9 mouse cellular contexts compared by ENCODE assay signal in genomic region chr3:51481059-51481458, GRCm38 (mm10). TPM values are rescaled to one million over a fixed set of nuclear protein-coding genes. Genes with fewer than 3 reads are reported as not detected.
DNase-seq lines count a peak whose midpoint lies in the region; ATAC-seq and TF ChIP-seq lines count a peak whose summit lies in the region.
"Had no signal": no experiment of that assay in that cellular context is flagged by ENCODE, and none has a peak within 500 bp of the region (broad histone marks: within the 10 kb centered on the region; RNA-seq: fewer than 3 reads in every experiment).

No protein-coding gene starts in this region.

- H3K27me3 ChIP-seq in liver, embryonic 11.5 days (replicated peaks; ENCODE audit: control insufficient read depth, insufficient read depth, low read length), result no peaks in the 10 kb centered on the region
- H3K27me3 ChIP-seq in lung, postnatal 0 days (replicated peaks; ENCODE audit: insufficient read depth, low read length), result no peaks in the 10 kb centered on the region
- H3K27me3 ChIP-seq in stomach, postnatal 0 days (ENCODE audit: control insufficient read depth, insufficient read depth, low read length), result no peaks in the 10 kb centered on the region
- H3K27me3 ChIP-seq: Patski had no signal

- intact Hi-C loops in heart, postnatal 14 days (cut with DNase I), result no loop called here

- no peak overlapping the region for H3K9ac ChIP-seq in liver, embryonic 11.5 days (ENCODE audit: low read depth, low read length)
- H3K9ac ChIP-seq in lung, postnatal 0 days (replicated peaks; ENCODE audit: low read depth), result no peak overlapping the region
- H3K9ac ChIP-seq in stomach, postnatal 0 days (ENCODE audit: low read length), result no peak overlapping the region

- H3K36me3 ChIP-seq in liver, embryonic 11.5 days (ENCODE audit: control insufficient read depth, insufficient read depth, low read length), result no peaks in the 10 kb centered on the region
- H3K36me3 ChIP-seq in lung, postnatal 0 days (ENCODE audit: insufficient read depth, low read length), result no peaks in the 10 kb centered on the region
- no peaks in the 10 kb centered on the region for H3K36me3 ChIP-seq in stomach, postnatal 0 days (ENCODE audit: control insufficient read depth, insufficient read depth, low read length)

- no peak for TF ChIP-seq EP300 in lung, postnatal 0 days (IDR thresholded peaks at IDR 0.05)
- no peak for TF ChIP-seq EP300 in stomach, postnatal 0 days (optimal IDR thresholded peaks at IDR 0.05)

- H3K4me2 ChIP-seq in liver, embryonic 11.5 days, result no peak overlapping the region
- no peak overlapping the region for H3K4me2 ChIP-seq in lung, postnatal 0 days (replicated peaks; ENCODE audit: low read depth, low read length)
- no peak overlapping the region for H3K4me2 ChIP-seq in stomach, postnatal 0 days (replicated peaks; ENCODE audit: low read depth)

- no peak overlapping the region for H3K4me3 ChIP-seq in liver, embryonic 11.5 days (ENCODE audit: low read depth, low read length)
- H3K4me3 ChIP-seq in lung, postnatal 0 days (ENCODE audit: low read depth, low read length), result no peak overlapping the region
- H3K4me3 ChIP-seq in stomach, postnatal 0 days (ENCODE audit: low read depth, low read length), result no peak overlapping the region

- DNase-seq in adrenal gland, postnatal 10 days, result peak; percentile 70
- no peak for DNase-seq in adrenal gland, postnatal 4 days (ENCODE audit: low spot score in 2 of 2)
- peak; percentile 70 for DNase-seq in liver
- DNase-seq in liver, embryonic 11.5 days (ENCODE audit: low spot score), result no peak
- DNase-seq in c-Kit-positive CD71-positive TER-119-positive erythroid progenitor cells, embryonic 14.5 days (ENCODE audit: low spot score), result peak; percentile 70
- peak; percentile 62 to 70 for DNase-seq in heart, postnatal 14 days
- peak; percentile 81 for DNase-seq in lung, postnatal 0 days (ENCODE audit: low spot score)
- DNase-seq in stomach, postnatal 0 days (ENCODE audit: low spot score), result peak; percentile 58

- peak; percentile 86 for TF ChIP-seq CTCF in lung, postnatal 0 days (IDR thresholded peaks at IDR 0.05)
- peak; percentile 89 for TF ChIP-seq CTCF in stomach, postnatal 0 days (IDR thresholded peaks at IDR 0.05; ENCODE audit: low read depth)

- no peak for ATAC-seq in liver, embryonic 11.5 days (replicated peaks; ENCODE audit: low FRiP score)
- ATAC-seq in lung, postnatal 0 days, result no peak
- no peak for ATAC-seq in stomach, postnatal 0 days (ENCODE audit: low FRiP score, low TSS enrichment)
- ATAC-seq: Patski had no signal

- H3K27ac ChIP-seq in liver, embryonic 11.5 days (ENCODE audit: low read depth, low read length), result no peak overlapping the region
- no peak overlapping the region for H3K27ac ChIP-seq in lung, postnatal 0 days (ENCODE audit: low read length)
- H3K27ac ChIP-seq in stomach, postnatal 0 days (replicated peaks), result no peak overlapping the region

- H3K9me3 ChIP-seq in liver, embryonic 11.5 days (ENCODE audit: control insufficient read depth, low read length), result no peaks in the 10 kb centered on the region
- no peaks in the 10 kb centered on the region for H3K9me3 ChIP-seq in lung, postnatal 0 days (ENCODE audit: low read length)
- H3K9me3 ChIP-seq in stomach, postnatal 0 days (ENCODE audit: control insufficient read depth, low read length), result no peaks in the 10 kb centered on the region

- H3K4me1 ChIP-seq in liver, embryonic 11.5 days (replicated peaks; ENCODE audit: control insufficient read depth, insufficient read depth, low read length), result peaks cover 16% of the 10 kb centered on the region
- peaks cover 12% of the 10 kb centered on the region; the same call in 1 of the 2 replicates for H3K4me1 ChIP-seq in lung, postnatal 0 days (ENCODE audit: insufficient read depth, low read depth, low read length)
- H3K4me1 ChIP-seq in stomach, postnatal 0 days (replicated peaks; ENCODE audit: control insufficient read depth, insufficient read depth), result peaks cover 3% of the 10 kb centered on the region; the same call in 1 of the 2 replicates

RNA-seq across cellular contexts. Expression of gene Rab33b, which starts 2.7 kb away (rescaled TPM):
- 10 to 100 TPM; 13.8 to 14.6 TPM for total RNA-seq in adrenal gland, postnatal 10 days (2021)
- total RNA-seq in adrenal gland, postnatal 4 days (2021), result 10 to 100 TPM; 18.3 to 19.9 TPM
- polyA plus RNA-seq in liver, embryonic 11.5 days (2014; fragmentation: Nextera tagmentation; extraction: Ambion mirVana), result 9.4 and 10.1 TPM in 2 replicates
- total RNA-seq in heart, postnatal 14 days (2021), result 10 to 100 TPM in 1 of 2 experiments, 1 to 10 TPM in 1; 9.3 to 10.3 TPM
- polyA plus RNA-seq in lung, postnatal 0 days (2015; fragmentation: Nextera tagmentation; extraction: Ambion mirVana), result 24.9 and 26.2 TPM in 2 replicates
- polyA plus RNA-seq in stomach, postnatal 0 days (2015; fragmentation: Nextera tagmentation; extraction: Ambion mirVana), result 15.9 TPM in 2 replicates

Comparison
In these comparisons a context has a peak if more than half of its experiments do, and no peak if none do; other contexts are left out.
1. DNase-seq: peak in adrenal gland, postnatal 10 days (single experiment), liver (single experiment), c-Kit-positive CD71-positive TER-119-positive erythroid progenitor cells, embryonic 14.5 days (single experiment), heart, postnatal 14 days (2 of 2), lung, postnatal 0 days (single experiment) and stomach, postnatal 0 days (single experiment); none in adrenal gland, postnatal 4 days (0 of 2) and liver, embryonic 11.5 days (single experiment).